Mouse (Mus musculus): Measurements from ENCODE around the gene Eras. TPM values are rescaled to one million over a fixed set of nuclear protein-coding genes. Genes with fewer than 3 reads are reported as not detected.
A peak's percentile ranks its signal among the peaks of the same experiment; 100 is the strongest.
"Not testable (repeated sequence)": the region's sequence is repeated elsewhere in the genome, so short reads cannot be mapped to it uniquely, and the experiment has no call there.

The Eras gene
- total RNA-seq, 2 experiments from 2014 or later = not detected

- DNase-seq (ENCODE audit: low spot score) = no peak
These were observed 17.9 kb downstream of the Eras start for GRCm38 (mm10) chrX:7910473-7910872.

DNA sequence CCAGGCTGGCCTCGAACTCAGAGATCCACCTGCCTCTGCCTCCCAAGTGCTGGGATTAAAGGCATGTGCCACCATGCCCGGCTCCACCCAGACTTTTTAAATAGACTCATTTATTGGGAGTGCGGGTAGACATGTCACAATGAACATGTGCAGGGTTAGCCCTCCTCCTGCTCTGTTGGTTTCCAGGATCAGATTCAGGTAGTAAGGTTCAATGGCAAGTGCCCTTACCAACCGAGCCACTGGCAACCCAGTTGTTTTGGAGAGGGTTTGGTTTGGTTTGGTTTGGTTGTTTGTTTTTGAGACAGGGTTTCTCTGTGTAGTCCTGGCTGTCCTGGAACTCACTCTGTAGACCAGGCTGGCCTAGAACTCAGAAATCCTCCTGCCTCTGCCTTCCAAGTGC is 19.2 kb downstream of the Eras start, which contains the start of gene Gm10490:
TSS of gene Gm10490 (plus strand) at position 301 of the 400 bp plus-strand sequence.
- not testable (repeated sequence) for DNase-seq (ENCODE audit: low spot score)

GRCm38 (mm10) chrX:7907735-7908134 is 20.7 kb downstream of the Eras start, which contains the start of gene Gm10491:
Gene Gm10491 (minus strand): TSS chrX:7907835.
- no peak for DNase-seq (ENCODE audit: low spot score)

GRCm38 (mm10) chrX:7904441-7904840 is 24.0 kb downstream of the Eras start:
- DNase-seq (ENCODE audit: low spot score) = no peak

- peak; percentile 86 for DNase-seq (ENCODE audit: low spot score)
These were observed 29.2 kb downstream of the Eras start, which contains the start of the genes Pqbp1 and Timm17b for GRCm38 (mm10) chrX:7898880-7899874. Gene Pqbp1 (minus strand): TSS chrX:7899269. Gene Timm17b (plus strand): TSS chrX:7899357.

- DNase-seq (ENCODE audit: low spot score) = no peak
These were observed 30.2 kb downstream of the Eras start for GRCm38 (mm10) chrX:7898211-7898610.

GRCm38 (mm10) chrX:7883841-7884567 is 44.4 kb downstream of the Eras start, which contains the start of gene Slc35a2:
Gene Slc35a2 (plus strand): TSS chrX:7884028.
- peak; percentile 91 for DNase-seq (ENCODE audit: low spot score)

GRCm38 (mm10) chrX:7879819-7880218 is 48.6 kb downstream of the Eras start:
- DNase-seq (ENCODE audit: low spot score) = peak; percentile 51

DNA sequence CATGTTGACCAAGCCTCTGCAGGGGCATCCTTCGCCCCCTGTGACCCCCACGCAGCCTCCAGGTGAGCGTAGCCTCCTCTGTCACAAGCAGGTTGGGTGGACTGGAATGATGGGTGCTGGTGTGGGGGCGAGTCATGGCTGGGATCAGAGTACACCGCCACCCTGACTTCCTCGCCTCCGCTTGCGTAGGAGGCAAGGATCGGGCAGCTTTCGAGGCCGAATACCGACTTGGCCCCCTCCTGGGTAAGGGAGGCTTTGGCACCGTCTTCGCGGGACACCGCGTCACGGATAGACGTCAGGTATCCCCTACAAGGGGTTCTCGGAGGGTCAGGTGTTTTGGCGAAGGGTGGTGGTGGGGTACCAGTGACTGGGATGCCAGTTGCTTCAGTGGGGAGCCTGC is 49.9 kb downstream of the Eras start:
- no peak for DNase-seq (ENCODE audit: low spot score)

DNA sequence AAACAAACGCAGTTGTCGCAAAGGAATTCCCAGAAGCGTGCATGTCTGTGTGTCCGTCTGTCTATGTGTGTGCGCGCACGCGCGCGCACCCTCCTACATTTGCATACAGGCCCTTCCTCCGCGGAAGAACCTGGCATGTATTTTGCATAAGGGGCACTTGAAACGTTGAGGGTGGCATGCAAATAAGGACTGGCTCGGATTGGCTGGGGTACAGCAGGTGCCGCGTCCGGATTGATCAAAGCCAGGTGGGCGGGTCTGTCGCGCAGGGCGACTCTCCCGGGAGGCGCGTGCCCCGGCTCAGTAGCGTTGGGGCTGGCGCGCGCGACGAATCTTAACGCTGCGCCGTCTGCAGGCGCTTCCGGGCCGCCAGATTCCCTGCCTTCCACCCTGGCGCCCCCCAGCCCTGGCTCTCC is 50.4 kb downstream of the Eras start, which contains the start of gene Pim2:
TSS of gene Pim2 (plus strand) at position 256 of the 413 bp plus-strand sequence.
- DNase-seq (ENCODE audit: low spot score) = peak; percentile 70

Other genes starting within 250 kb of the Eras start
- 10 to 100 TPM; 30.6 to 33.7 TPM for gene Magix, start 247.4 kb downstream of the Eras start, total RNA-seq (2021)
- 10 to 100 TPM; 14.3 to 15.0 TPM for gene Gpkow, start 231.5 kb downstream of the Eras start, total RNA-seq (2021)
- 10 to 100 TPM; 32.4 to 37.1 TPM for gene Wdr45, start 214.3 kb downstream of the Eras start, total RNA-seq (2021)
- under 1 TPM in 1 of 2 experiments, not detected in 1; 0.45 TPM for gene Gm45208, start 206.4 kb downstream of the Eras start, total RNA-seq (2021)
- gene Praf2, start 200.2 kb downstream of the Eras start, total RNA-seq (2021) = 1 to 10 TPM; 5.0 to 5.6 TPM
- under 1 TPM; 0.34 to 0.50 TPM for gene Ccdc120, start 177.7 kb downstream of the Eras start, total RNA-seq (2021)
- 1 to 10 TPM; 7.9 to 9.2 TPM for gene Tfe3, start 166.0 kb downstream of the Eras start, total RNA-seq (2021)
- gene Gripap1, start 138.8 kb downstream of the Eras start, total RNA-seq (2021) = 10 to 100 TPM; 16.7 to 19.5 TPM
- gene Kcnd1, start 106.3 kb downstream of the Eras start, total RNA-seq (2021) = under 1 TPM in 1 of 2 experiments, not detected in 1; 0.12 TPM
- 10 to 100 TPM; 14.6 to 17.1 TPM for gene Otud5, start 87.2 kb downstream of the Eras start, total RNA-seq (2021)
- gene Pim2, start 50.3 kb downstream of the Eras start, total RNA-seq (2021) = 1 to 10 TPM; 1.5 to 1.9 TPM
- 1 to 10 TPM; 7.7 to 9.5 TPM for gene Slc35a2, start 44.6 kb downstream of the Eras start, total RNA-seq (2021)
- 10 to 100 TPM; 22.3 to 23.5 TPM for gene Pqbp1, start 29.3 kb downstream of the Eras start, total RNA-seq (2021)
- 10 to 100 TPM; 42.7 to 47.6 TPM for gene Timm17b, start 29.2 kb downstream of the Eras start, total RNA-seq (2021)
- gene Gm10491, start 20.8 kb downstream of the Eras start, total RNA-seq (2021) = not detected
- gene Gm10490, start 19.1 kb downstream of the Eras start, total RNA-seq (2021) = not detected
- gene Pcsk1n, start 8.8 kb downstream of the Eras start, total RNA-seq (2021) = not detected
- 1 to 10 TPM; 3.6 to 5.0 TPM for gene Hdac6, start 19.3 kb upstream of the Eras start, total RNA-seq (2021)
- gene Gata1, start 49.5 kb upstream of the Eras start, total RNA-seq (2021) = not detected
- gene Glod5, start 89.9 kb upstream of the Eras start, total RNA-seq (2021) = not detected
- gene Suv39h1, start 146.2 kb upstream of the Eras start, total RNA-seq (2021) = 1 to 10 TPM; 4.5 TPM
- under 1 TPM; 0.21 to 0.52 TPM for gene Was, start 161.9 kb upstream of the Eras start, total RNA-seq (2021)
- gene Wdr13, start 204.3 kb upstream of the Eras start, total RNA-seq (2021) = 10 to 100 TPM in 1 of 2 experiments, 1 to 10 TPM in 1; 8.7 to 10.1 TPM
- 10 to 100 TPM; 48.0 to 90.4 TPM for gene Rbm3, start 217.3 kb upstream of the Eras start, total RNA-seq (2021)
- gene Tbc1d25, start 247.6 kb upstream of the Eras start, total RNA-seq (2021) = 1 to 10 TPM; 2.7 to 4.1 TPM

Data from gastrocnemius, adult 18-20 months (tissue).